Mouse (Mus musculus) C2C12 (cell line): ENCODE results near the gene Armh4. TPM values are rescaled to one million over a fixed set of nuclear protein-coding genes. Genes with fewer than 3 reads are reported as not detected.

ENCODE experiments used
- H3K27me3 ChIP-seq: one replicate; pipeline ENCODE4 v1.6.1; 2011; ENCODE audit not compliant: control insufficient read depth, insufficient read depth, insufficient read length
- H3K36me3 ChIP-seq: one replicate; pipeline ENCODE4 v1.6.1; 2011; ENCODE audit not compliant: control insufficient read depth, insufficient read depth
- H3K4me3 ChIP-seq: one replicate; pipeline ENCODE4 v1.5.1; 2011; ENCODE audit warnings: mild to moderate bottlenecking, control low read depth; ENCODE audit not compliant: poor library complexity, insufficient read depth, severe bottlenecking
- H3K79me2 ChIP-seq: one replicate; pipeline ENCODE4 v1.6.1; 2011; ENCODE audit not compliant: control insufficient read depth, insufficient read depth
- H3K79me3 ChIP-seq: one replicate; pipeline ENCODE4 v1.6.1; 2011; ENCODE audit warnings: low read depth, control low read depth
- H3ac ChIP-seq: one replicate; pipeline ENCODE3; 2011; ENCODE audit warnings: low read depth; ENCODE audit not compliant: control insufficient read depth, insufficient read length
- CEBPB ChIP-seq: IDR thresholded peaks from one replicate; pipeline ENCODE4 v1.6.1; 2011; ENCODE audit warnings: low read depth, mild to moderate bottlenecking, control low read depth, moderate library complexity
- CTCF ChIP-seq: IDR thresholded peaks from one replicate; pipeline ENCODE4 v1.5.1; 2011; ENCODE audit not compliant: control insufficient read depth, insufficient read depth, insufficient read length
- FOSL1 ChIP-seq: IDR thresholded peaks from one replicate; pipeline ENCODE4 v1.8.0; 2011; ENCODE audit warnings: mild to moderate bottlenecking, low read length; ENCODE audit not compliant: poor library complexity, insufficient read depth, severe bottlenecking
- MAX ChIP-seq: IDR thresholded peaks from one replicate; pipeline ENCODE4 v1.6.1; 2011; ENCODE audit warnings: mild to moderate bottlenecking, control low read depth
- MYOD1 ChIP-seq: IDR thresholded peaks from one replicate; pipeline ENCODE4 v1.6.1; 2011; ENCODE audit warnings: low read depth; ENCODE audit not compliant: control insufficient read depth, insufficient read length
- MYOG ChIP-seq: IDR thresholded peaks from one replicate; pipeline ENCODE4 v1.6.1; 2011; ENCODE audit not compliant: control insufficient read depth, insufficient read length; ENCODE audit errors: extremely low read depth
- USF1 ChIP-seq: IDR thresholded peaks from one replicate; pipeline ENCODE4 v1.6.1; 2011; ENCODE audit warnings: low read depth, mild to moderate bottlenecking, control low read depth, moderate library complexity
- polyA plus RNA-seq: library from polyadenylated mRNA; unstranded; fragments of >200 nt; fragmentation: generic; extraction: Trizol; gene quantifications from one replicate; pipeline ENCODE4 v1.2.1, GENCODE M21; 2012; ENCODE audit warnings: missing spikeins

Gene Armh4
- polyA plus RNA-seq, 1 experiment: not detected

DNA sequence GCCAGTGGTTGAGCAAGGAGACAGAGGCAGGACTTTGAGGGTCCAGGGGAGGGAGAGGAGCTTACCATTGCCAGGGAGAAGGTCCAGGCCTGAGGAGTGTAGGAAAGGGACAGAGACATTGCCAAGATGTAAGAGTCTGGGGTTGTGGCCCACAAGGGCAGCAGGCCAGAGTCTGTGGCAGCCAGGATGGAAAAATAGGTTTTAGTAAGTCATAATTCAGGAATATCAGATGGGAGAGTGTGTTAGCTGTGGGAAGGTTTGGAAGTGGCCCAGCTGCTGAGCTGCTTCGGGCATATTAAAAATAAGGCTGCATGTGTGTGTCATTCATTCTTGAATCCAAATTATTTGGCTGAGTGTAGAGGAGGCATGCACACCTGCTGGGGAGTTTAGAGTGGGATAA lies 11.4 kb downstream of the Armh4 start:
- no peaks in the 10 kb centered on the region for H3K79me3 ChIP-seq
- no peak overlapping the region for H3ac ChIP-seq
- H3K4me3 ChIP-seq: no peak overlapping the region
- H3K36me3 ChIP-seq: no peaks in the 10 kb centered on the region
- H3K27me3 ChIP-seq: no peaks in the 10 kb centered on the region
- H3K79me2 ChIP-seq: no peaks in the 10 kb centered on the region
- TF ChIP-seq FOSL1: no peak
- TF ChIP-seq MAX: no peak
- TF ChIP-seq USF1: no peak
- no peak for TF ChIP-seq MYOG
- TF ChIP-seq CTCF: no peak
- no peak for TF ChIP-seq MYOD1
- no peak for TF ChIP-seq CEBPB

DNA sequence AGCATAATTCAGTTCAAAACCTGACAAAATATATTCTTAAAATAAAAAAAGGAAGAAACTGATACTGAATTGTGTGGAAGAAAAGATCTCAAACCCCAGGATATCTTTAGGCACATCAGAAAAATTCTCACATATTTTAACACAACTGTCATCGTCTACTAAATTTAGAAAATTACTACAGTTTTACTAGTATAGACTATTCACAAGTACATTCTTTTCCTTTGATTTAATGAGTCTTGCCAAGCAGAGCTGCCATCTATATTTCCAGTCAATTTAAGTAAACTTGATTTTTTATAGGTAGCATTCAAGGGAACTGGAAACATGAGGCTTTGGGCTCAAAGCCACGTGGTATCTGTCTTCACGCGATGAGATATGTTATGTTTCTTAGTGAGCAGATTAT lies 16.6 kb downstream of the Armh4 start:
- H3K79me3 ChIP-seq: no peaks in the 10 kb centered on the region
- H3K27me3 ChIP-seq: no peaks in the 10 kb centered on the region
- TF ChIP-seq CTCF (no peak), MYOD1 (no peak), MYOG (no peak), CEBPB (no peak), MAX (no peak), USF1 (no peak), FOSL1 (no peak)
- no peak overlapping the region for H3K4me3 ChIP-seq
- H3K79me2 ChIP-seq: no peaks in the 10 kb centered on the region
- no peaks in the 10 kb centered on the region for H3K36me3 ChIP-seq
- H3ac ChIP-seq: no peak overlapping the region

DNA sequence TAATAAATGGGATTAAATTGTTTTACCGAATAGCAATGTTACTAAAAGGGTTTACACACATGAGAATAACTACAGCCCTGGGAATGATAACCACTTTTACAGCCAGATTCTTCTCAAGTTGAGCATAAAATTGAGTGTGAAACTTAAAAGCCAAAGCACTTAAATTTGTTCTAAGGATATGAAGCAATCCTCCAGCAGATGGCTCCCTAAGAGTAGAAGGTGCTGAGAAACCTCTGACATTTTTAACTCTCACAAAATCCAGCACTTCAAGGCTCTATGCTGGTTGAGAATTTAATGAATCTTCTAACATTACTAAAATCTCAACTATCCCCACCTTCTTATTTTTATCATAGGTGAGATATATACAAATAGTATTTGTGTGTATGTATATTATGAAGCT lies 27.3 kb downstream of the Armh4 start:
- Histone ChIP-seq H3K27me3 (no peaks in the 10 kb centered on the region), H3K4me3 (no peak overlapping the region), H3K79me2 (no peaks in the 10 kb centered on the region), H3K79me3 (no peaks in the 10 kb centered on the region), H3K36me3 (no peaks in the 10 kb centered on the region), H3ac (no peak overlapping the region)
- TF ChIP-seq MAX (no peak), CEBPB (no peak), USF1 (no peak), CTCF (no peak), MYOG (no peak), MYOD1 (no peak), FOSL1 (no peak)

DNA sequence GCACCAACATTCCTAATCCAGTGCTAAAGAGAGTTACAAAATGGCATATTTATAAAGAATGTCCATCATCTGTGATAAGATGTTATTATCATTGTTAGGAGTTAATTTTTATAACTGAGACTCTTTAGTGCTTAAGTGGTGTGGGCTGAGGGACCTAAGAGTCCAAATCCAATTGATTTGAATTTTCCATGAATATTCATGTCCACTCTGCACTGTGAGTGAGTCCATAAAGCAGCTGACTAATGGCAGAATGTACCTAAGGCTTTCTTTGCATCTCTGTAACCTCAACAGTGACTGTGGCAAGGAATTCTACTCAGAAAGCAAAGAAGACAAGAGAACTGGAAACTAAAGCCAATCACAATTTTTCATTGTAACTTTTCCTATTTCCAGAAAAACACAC lies 30.6 kb downstream of the Armh4 start:
- Histone ChIP-seq H3ac (no peak overlapping the region), H3K79me2 (no peaks in the 10 kb centered on the region), H3K79me3 (no peaks in the 10 kb centered on the region), H3K4me3 (no peak overlapping the region), H3K36me3 (no peaks in the 10 kb centered on the region), H3K27me3 (no peaks in the 10 kb centered on the region)
- no peak for TF ChIP-seq CEBPB
- TF ChIP-seq USF1: no peak
- no peak for TF ChIP-seq CTCF
- TF ChIP-seq MYOG: no peak
- no peak for TF ChIP-seq MYOD1
- no peak for TF ChIP-seq FOSL1
- TF ChIP-seq MAX: no peak

DNA sequence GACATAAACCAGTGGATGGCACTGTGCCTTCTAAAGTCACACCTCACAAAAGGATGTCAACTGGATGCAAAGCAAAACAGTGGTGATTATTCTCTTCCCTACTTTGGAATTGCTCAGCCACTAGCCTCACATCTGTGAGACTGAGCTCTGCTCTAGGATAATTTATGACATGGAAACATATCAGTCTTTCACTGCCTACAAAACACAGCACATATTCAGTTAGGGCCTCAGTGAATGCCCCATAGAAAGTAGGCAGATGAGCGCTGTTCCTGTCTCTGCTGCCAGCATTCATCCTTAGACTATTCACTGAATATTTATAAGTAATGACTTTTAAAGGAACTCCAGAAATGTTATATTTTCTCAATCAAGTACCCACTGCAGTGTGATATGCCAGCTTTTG lies 37.3 kb downstream of the Armh4 start:
- H3K36me3 ChIP-seq: no peaks in the 10 kb centered on the region
- H3K79me2 ChIP-seq: no peaks in the 10 kb centered on the region
- H3K4me3 ChIP-seq: no peak overlapping the region
- H3K79me3 ChIP-seq: no peaks in the 10 kb centered on the region
- TF ChIP-seq MAX (no peak), USF1 (no peak)
- H3ac ChIP-seq: no peak overlapping the region
- no peaks in the 10 kb centered on the region for H3K27me3 ChIP-seq

DNA sequence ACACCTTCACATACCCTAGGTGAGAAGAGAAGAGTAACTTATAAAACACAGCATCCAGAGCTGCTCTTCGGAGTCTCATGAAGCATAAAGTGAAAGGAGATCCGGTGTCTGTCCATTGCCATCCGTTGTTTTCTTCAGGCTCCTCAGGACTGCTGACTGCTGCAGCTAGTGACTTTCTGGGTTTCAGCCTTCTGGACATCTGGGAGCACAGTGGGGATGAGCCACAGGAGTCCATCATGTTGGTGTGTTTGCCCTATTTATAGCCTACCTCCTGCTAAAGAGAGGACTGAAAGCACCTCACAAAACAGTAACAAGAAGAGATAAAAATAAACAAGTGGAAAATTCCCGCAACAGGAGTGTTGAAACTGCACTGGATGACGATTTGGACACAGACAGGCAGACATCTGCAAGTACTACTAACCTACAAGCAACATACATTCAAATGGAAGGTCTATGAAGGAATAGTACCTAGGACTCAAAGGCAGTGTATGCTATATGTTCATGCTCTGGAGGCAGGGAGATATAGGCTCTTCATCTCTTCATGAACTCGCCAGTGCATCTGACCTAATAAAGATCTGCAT lies 39.1 kb downstream of the Armh4 start:
- Histone ChIP-seq H3K27me3 (no peaks in the 10 kb centered on the region), H3ac (no peak overlapping the region), H3K36me3 (no peaks in the 10 kb centered on the region), H3K4me3 (no peak overlapping the region), H3K79me2 (no peaks in the 10 kb centered on the region), H3K79me3 (no peaks in the 10 kb centered on the region)
- TF ChIP-seq CTCF (no peak), CEBPB (no peak), USF1 (no peak), MAX (no peak), MYOG (no peak), FOSL1 (no peak), MYOD1 (no peak)
